Comparison of ENCODE assay signal across 9 mouse cellular contexts in the genomic region with DNA sequence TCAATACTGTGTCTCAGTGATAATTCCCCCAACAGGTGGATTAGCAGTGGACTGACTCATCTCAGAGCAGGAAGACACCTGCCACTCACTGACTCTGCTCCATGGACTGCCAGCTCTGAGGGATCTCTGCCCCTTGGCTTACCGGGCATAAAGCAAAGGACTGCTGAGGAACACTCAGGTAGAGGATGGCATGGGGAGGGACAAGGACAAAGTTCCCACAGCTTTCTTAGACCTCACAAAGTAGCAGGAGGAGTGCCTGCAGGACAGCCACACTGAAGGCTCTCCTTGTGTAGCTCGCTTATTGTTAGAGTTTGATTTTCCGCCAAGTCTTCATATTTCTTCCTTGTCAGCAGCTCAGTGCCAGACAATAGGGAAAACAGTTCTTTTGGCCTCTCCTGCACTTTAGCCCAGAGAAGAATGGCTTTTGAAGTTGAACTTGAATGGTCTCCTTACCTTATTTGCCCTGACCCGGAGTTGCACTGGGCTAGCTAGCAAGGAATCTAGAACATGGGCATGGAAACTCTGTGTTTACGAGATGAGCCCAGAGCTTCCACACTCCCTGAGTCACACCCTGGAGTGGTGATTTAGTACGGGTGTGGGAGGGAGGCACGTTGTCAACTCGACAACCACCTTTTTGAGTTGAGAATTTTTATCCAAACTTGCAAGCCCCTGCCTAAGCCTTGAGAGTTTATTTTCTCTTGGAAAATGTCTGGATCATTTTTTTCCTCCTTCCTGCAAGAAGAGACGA.
DNase-seq lines count a peak whose midpoint lies in the region; ATAC-seq and TF ChIP-seq lines count a peak whose summit lies in the region.
"Had no signal": no experiment of that assay in that cellular context is flagged by ENCODE, and none has a peak within 500 bp of the region (broad histone marks: within the 10 kb centered on the region; RNA-seq: fewer than 3 reads in every experiment).

No protein-coding gene starts in this region.

- TF ChIP-seq POLR2A in heart, adult 2 months (IDR thresholded peaks at IDR 0.05; ENCODE audit: insufficient read depth, low read depth, low read length), result no peak

- peak; percentile 44 to 61 for DNase-seq in heart, adult 2 months
- peak; percentile 49 for DNase-seq in adrenal gland, postnatal 10 days
- DNase-seq in heart, postnatal 4 days, result peak; percentile 14
- peak; percentile 79 for DNase-seq in lung, postnatal 25 days (ENCODE audit: low spot score)
- DNase-seq in cerebellum, adult 9-10 months, result no peak
- no peak for DNase-seq in thymus, adult 18-20 months
- DNase-seq in c-Kit-positive CD71-positive TER-119-positive erythroid progenitor cells, embryonic 14.5 days (ENCODE audit: low spot score), result no peak

- 14% methylated on average over 9 of the region's 9 CpGs for WGBS in heart, adult 2 months
- WGBS in heart, embryonic 12.5 days, result 57% methylated on average over 9 of the region's 9 CpGs

- H3K9me3 ChIP-seq in heart, embryonic 12.5 days (replicated peaks), result no peaks in the 10 kb centered on the region
- H3K9me3 ChIP-seq: neural tube, embryonic 13.5 days had no signal

- no peaks in the 10 kb centered on the region for H3K79me2 ChIP-seq in heart, adult 2 months (replicated peaks; ENCODE audit: control insufficient read depth, insufficient read depth, low read length)

- no peak overlapping the region for H3K4me3 ChIP-seq in heart, adult 2 months
- H3K4me3 ChIP-seq in heart, embryonic 12.5 days, result no peak overlapping the region
- H3K4me3 ChIP-seq: neural tube, embryonic 13.5 days had no signal

- peaks cover 10% of the 10 kb centered on the region for H3K4me1 ChIP-seq in heart, adult 2 months (ENCODE audit: control insufficient read depth, insufficient read depth, low read length)
- H3K4me1 ChIP-seq in heart, embryonic 12.5 days (replicated peaks), result peaks cover 5% of the 10 kb centered on the region; the same call in 1 of the 2 replicates

- ATAC-seq in heart, embryonic 12.5 days (ENCODE audit: insufficient number of reproducible peaks, low FRiP score), result no peak

- no peak overlapping the region for H3K4me2 ChIP-seq in heart, embryonic 12.5 days
- H3K4me2 ChIP-seq: neural tube, embryonic 13.5 days had no signal

- H3K27me3 ChIP-seq in heart, adult 2 months (ENCODE audit: control insufficient read depth, insufficient read depth, low read length), result no peaks in the 10 kb centered on the region
- H3K27me3 ChIP-seq in heart, embryonic 12.5 days (replicated peaks), result no peaks in the 10 kb centered on the region

- H3K9ac ChIP-seq in heart, adult 2 months (ENCODE audit: low read depth, low read length), result no peak overlapping the region
- H3K9ac ChIP-seq in heart, embryonic 12.5 days, result no peak overlapping the region
- H3K9ac ChIP-seq: neural tube, embryonic 13.5 days had no signal

- peak overlapping the region; percentile 57 for H3K27ac ChIP-seq in heart, adult 2 months
- no peak overlapping the region for H3K27ac ChIP-seq in heart, embryonic 12.5 days (ENCODE audit: poor library complexity, severe bottlenecking)
- H3K27ac ChIP-seq: neural tube, embryonic 13.5 days had no signal

- H3K36me3 ChIP-seq in heart, adult 2 months (ENCODE audit: control insufficient read depth, insufficient read depth, low read length), result no peaks in the 10 kb centered on the region
- H3K36me3 ChIP-seq in heart, embryonic 12.5 days, result no peaks in the 10 kb centered on the region
- H3K36me3 ChIP-seq: neural tube, embryonic 13.5 days had no signal

- intact Hi-C loops in heart, adult 2 months (cut with DNase I), result loop anchor here (5.0 kb wide), 1 partner anchor 418 kb away; the partner anchor contains the start of gene Foxo1

- peak; percentile 63; the same call in 1 of the 2 replicates for TF ChIP-seq EP300 in heart, adult 2 months (IDR thresholded peaks at IDR 0.05; ENCODE audit: insufficient read depth, low read depth, low read length)

- no peak for TF ChIP-seq CTCF in heart, adult 2 months (IDR thresholded peaks at IDR 0.05)

Comparison
In these comparisons a context has a peak if more than half of its experiments do, and no peak if none do; other contexts are left out.
1. DNase-seq: peak in heart, adult 2 months (2 of 2), adrenal gland, postnatal 10 days (single experiment), heart, postnatal 4 days (single experiment) and lung, postnatal 25 days (single experiment); none in cerebellum, adult 9-10 months (single experiment), thymus, adult 18-20 months (0 of 2) and c-Kit-positive CD71-positive TER-119-positive erythroid progenitor cells, embryonic 14.5 days (single experiment).